Mouse (Mus musculus) splenic B cell, adult 2 months (primary cell): ENCODE data around the gene Plekha1.

ENCODE experiments used
- DNase-seq: peaks from one replicate; pipeline ENCODE4 v3.0.0-alpha.2; 2011; ENCODE audit warnings: low read depth, low spot score
- H3K27me3 ChIP-seq: 2 replicates; pipeline ENCODE4 v1.6.1; 2012; ENCODE audit warnings: mild to moderate bottlenecking, low read length, moderate library complexity, mixed read lengths; ENCODE audit not compliant: control insufficient read depth, poor library complexity, insufficient read depth, severe bottlenecking
- H3K36me3 ChIP-seq: 2 replicates; pipeline ENCODE4 v1.6.1; 2012; ENCODE audit warnings: mild to moderate bottlenecking, low read length, moderate library complexity, mixed read lengths; ENCODE audit not compliant: control insufficient read depth, poor library complexity, insufficient read depth, severe bottlenecking

Gene Plekha1

DNA sequence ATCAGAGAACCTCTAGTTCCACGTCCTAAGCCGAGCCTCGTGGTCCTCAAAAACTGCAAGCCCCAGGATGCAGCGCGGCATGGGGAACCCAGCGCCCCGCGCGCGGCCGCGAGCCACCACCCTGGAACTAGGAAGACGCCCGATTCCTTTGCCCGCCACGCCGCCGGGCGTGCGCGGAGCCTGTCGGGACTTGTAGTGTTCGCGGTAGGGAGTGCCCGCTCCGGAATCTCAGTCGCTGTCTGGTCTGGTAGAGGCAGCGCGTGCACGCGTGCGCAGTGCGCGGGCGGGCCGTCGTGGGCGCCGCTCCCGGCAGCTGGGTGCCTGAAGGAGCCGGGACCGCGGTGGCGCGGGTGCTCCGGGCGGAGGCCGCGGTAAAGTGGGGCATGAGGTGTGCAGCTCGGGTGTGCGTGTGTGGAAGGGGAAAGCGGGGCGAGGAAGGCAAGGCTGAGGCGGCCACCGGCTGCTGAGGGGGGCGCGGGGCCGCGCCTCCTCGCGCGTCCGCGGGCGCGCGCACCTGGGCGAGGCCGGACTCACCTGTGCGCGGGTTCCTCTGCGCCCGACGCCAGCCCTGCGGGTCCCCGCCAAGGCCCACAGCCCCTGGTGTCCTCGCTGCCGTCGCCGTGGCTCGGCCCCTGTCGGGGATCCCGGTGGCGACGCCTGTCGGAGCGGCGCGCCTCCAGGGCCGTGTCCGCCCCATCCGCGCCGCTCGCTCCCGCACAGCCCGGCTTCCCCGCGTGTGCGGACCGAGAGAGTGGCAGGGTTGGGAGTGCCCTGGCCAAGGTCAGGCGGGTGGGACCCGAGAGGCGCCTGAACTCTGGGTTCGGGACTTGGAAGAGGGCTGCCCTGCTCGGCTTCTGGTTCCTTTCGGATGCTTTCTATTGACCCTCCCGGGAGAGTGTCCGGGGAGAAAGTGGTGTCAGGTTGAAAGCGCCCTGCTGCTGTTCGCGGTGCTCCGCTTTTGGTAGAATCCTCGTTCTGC, at the start of gene Plekha1:
Gene Plekha1, plus strand, starts transcription at position 144 of the 979 bp plus-strand sequence.
- no peaks in the 10 kb centered on the region for H3K36me3 ChIP-seq
- peaks cover 1% of the 10 kb centered on the region; the same call in 1 of the 2 replicates for H3K27me3 ChIP-seq
- peak; percentile 97 for DNase-seq

DNA sequence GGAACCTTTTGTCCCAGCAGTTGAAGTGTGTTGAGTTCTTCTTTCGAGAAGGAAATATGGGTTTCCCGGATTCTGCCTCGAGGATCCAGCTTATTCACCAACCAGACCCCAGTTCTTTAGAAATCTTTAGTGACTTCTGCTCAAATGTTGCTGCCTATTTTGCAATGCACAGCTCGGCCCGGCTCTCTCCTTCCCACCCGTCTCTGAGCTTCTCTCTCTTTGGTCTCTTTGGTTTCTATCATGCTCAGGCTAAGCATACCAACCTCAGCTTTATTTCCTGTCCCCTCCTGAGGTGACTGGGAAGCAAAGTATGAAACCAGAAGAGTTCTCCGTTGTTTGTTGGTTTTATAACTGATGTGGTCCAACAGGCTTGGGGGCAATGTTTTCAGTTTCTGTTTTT, 49.3 kb upstream of the Plekha1 start:
- Histone ChIP-seq H3K27me3 (no peaks in the 10 kb centered on the region), H3K36me3 (no peaks in the 10 kb centered on the region)
- no peak for DNase-seq

DNA sequence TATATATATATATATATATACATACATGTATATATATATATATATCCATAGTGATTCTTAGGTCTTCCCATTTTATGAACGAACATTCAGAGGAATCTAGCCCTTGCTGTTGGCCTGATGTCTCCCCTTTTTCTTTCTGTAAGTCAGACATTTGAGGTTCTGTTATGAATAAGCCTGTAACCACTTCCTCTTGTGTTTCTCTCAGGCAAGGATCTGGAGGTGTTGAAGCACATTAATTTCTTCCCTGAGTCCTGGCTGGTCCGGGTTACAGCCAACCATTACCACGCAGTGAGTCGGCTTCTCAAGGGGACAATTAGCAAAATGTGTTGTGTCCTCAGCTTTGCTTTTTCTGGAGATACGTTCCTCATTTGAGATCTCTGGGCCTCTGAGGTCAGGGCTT, 46.7 kb upstream of the Plekha1 start:
- Histone ChIP-seq H3K27me3 (no peaks in the 10 kb centered on the region), H3K36me3 (no peaks in the 10 kb centered on the region)
- DNase-seq, result peak; percentile 38

DNA sequence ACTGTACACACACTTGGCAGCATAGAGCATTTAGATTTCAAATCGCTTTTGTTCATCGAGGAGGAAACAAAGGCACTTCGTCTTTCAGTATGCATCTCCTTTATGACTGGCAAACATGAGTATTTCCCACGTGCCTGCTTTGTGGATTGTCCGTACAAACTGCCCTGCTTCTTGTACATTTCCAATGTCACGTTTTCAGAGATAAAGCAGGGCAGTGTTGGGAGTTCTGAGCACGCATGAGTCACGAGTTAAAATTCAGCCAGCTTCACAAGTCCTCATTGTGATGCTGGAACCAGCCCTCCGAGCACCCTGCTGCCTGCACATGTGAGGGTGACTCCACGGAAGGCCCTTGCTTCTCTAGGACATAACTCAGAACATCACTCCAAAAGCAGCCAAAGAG, 45.9 kb upstream of the Plekha1 start:
- Histone ChIP-seq H3K27me3 (no peaks in the 10 kb centered on the region), H3K36me3 (no peaks in the 10 kb centered on the region)
- no peak for DNase-seq

GRCm38 (mm10) chr7:130823992-130824391, 41.6 kb upstream of the Plekha1 start:
- no peaks in the 10 kb centered on the region for H3K36me3 ChIP-seq
- DNase-seq, result no peak

GRCm38 (mm10) chr7:130826343-130826742, 39.2 kb upstream of the Plekha1 start:
- H3K27me3 ChIP-seq, result no peaks in the 10 kb centered on the region
- DNase-seq, result no peak

More at GRCm38 (mm10) chr7:130823992-130824391, 41.6 kb upstream of the Plekha1 start:
- no peaks in the 10 kb centered on the region for H3K27me3 ChIP-seq

DNA sequence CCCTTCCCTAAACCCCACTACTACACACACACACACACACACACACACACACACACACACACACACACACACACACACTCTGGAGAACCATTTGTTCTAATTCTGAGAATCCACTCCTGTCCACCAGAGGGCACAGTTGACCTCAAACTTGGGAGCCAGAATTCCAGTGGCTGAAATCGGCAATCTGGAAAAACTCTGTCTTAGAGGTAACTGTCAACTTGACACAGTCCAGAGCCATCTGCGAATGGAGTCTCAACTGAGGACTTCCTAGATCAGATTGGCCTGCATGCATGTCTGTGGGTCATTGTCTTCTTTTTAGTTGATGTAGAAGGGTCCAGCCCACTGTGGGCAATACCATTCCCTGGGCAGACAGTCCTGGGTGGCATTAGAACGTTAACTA, 38.1 kb upstream of the Plekha1 start:
- DNase-seq, result peak; percentile 35
- H3K27me3 ChIP-seq, result no peaks in the 10 kb centered on the region
- H3K36me3 ChIP-seq, result no peaks in the 10 kb centered on the region

More at GRCm38 (mm10) chr7:130826343-130826742, 39.2 kb upstream of the Plekha1 start:
- no peaks in the 10 kb centered on the region for H3K36me3 ChIP-seq

GRCm38 (mm10) chr7:130827844-130828403, 37.6 kb upstream of the Plekha1 start:
- no peaks in the 10 kb centered on the region for H3K27me3 ChIP-seq
- H3K36me3 ChIP-seq, result no peaks in the 10 kb centered on the region
- DNase-seq, result peak; percentile 41

DNA sequence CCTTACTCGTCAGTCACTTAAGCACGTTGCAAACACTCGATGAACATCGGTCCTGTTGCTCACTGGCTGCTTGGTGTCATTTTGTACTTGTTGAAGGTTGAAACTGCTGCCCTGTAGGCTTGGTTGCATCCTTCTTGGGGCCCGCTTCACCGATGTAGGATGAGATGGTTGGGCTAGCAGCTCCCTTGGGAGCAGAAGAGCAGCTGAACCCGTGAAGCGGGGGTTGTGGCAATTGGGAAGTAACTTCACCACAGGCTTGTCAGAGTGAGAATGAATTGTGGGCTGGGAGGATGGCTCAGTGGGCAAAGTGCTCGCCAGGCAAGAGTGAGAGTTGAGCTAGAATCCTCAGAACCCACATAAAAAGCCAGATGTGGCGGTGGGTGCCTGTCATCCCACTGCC, 37.1 kb upstream of the Plekha1 start:
- peak; percentile 63 for DNase-seq

GRCm38 (mm10) chr7:130831586-130831985, 34.0 kb upstream of the Plekha1 start:
- no peaks in the 10 kb centered on the region for H3K27me3 ChIP-seq
- no peaks in the 10 kb centered on the region for H3K36me3 ChIP-seq
- DNase-seq, result no peak

More for the DNA sequence above, 37.1 kb upstream of the Plekha1 start:
- no peaks in the 10 kb centered on the region for H3K36me3 ChIP-seq
- H3K27me3 ChIP-seq, result no peaks in the 10 kb centered on the region

GRCm38 (mm10) chr7:130834299-130834698, 31.3 kb upstream of the Plekha1 start:
- peak; percentile 93 for DNase-seq
- H3K27me3 ChIP-seq, result no peaks in the 10 kb centered on the region
- H3K36me3 ChIP-seq, result no peaks in the 10 kb centered on the region

- Histone ChIP-seq H3K36me3 (no peaks in the 10 kb centered on the region), H3K27me3 (no peaks in the 10 kb centered on the region)
- no peak for DNase-seq
These were observed 30.3 kb upstream of the Plekha1 start for GRCm38 (mm10) chr7:130834958-130835861.

DNA sequence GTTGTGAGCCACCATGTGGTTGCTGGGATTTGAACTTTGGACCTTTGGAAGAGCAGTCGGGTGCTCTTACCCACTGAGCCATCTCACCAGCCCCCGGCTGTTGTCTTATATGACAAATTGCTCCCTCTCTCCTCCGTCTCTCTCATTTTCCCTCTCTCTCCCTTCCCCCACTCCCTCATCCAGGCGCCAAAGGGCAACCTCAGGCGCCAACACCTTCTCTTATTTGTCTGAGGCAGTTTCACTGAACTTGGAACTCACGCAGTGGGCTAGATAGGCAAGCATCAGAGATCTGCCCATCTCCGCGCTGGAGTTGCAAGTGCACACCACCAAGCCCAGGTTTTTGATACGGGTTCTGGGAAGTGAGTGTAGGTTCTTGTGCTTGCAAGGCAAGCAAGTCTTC, 29.5 kb upstream of the Plekha1 start:
- no peak for DNase-seq
- no peaks in the 10 kb centered on the region for H3K36me3 ChIP-seq
- H3K27me3 ChIP-seq, result no peaks in the 10 kb centered on the region

GRCm38 (mm10) chr7:130837941-130838657, 27.5 kb upstream of the Plekha1 start:
- H3K36me3 ChIP-seq, result no peaks in the 10 kb centered on the region
- no peak for DNase-seq
- H3K27me3 ChIP-seq, result no peaks in the 10 kb centered on the region
